Mouse (Mus musculus) limb, embryonic 13.5 days (tissue): ENCODE results near the gene Foxj2. TPM values are rescaled to one million over a fixed set of nuclear protein-coding genes. Genes with fewer than 3 reads are reported as not detected.

Experiments used
- ATAC-seq: fragments of 200-750 bp; cut with Nextera tagmentation; 2 replicates; pipeline ENCODE4 v1.8.0; 2017; ENCODE audit warnings: low read depth, moderate number of reproducible peaks, moderate TSS enrichment; ENCODE audit not compliant: low FRiP score
- H3K27ac ChIP-seq: fragments of 300-500 bp; sonication (generic); 2 replicates; pipeline ENCODE4 v1.5.1; 2015; ENCODE audit warnings: inconsistent platforms, mild to moderate bottlenecking, moderate library complexity
- H3K27me3 ChIP-seq: fragments of 300-500 bp; sonication (generic); 2 replicates; pipeline ENCODE4 v1.6.1; 2015; ENCODE audit warnings: mild to moderate bottlenecking, inconsistent platforms
- H3K36me3 ChIP-seq: fragments of 300-500 bp; sonication (generic); 2 replicates; pipeline ENCODE4 v1.6.1; 2015; ENCODE audit warnings: inconsistent platforms, mild to moderate bottlenecking, moderate library complexity
- H3K4me1 ChIP-seq: fragments of 300-500 bp; sonication (generic); 2 replicates; pipeline ENCODE4 v1.6.1; 2015; ENCODE audit warnings: inconsistent platforms
- H3K4me2 ChIP-seq: fragments of 300-500 bp; sonication (generic); replicated peaks from 2 replicates; pipeline ENCODE4 v1.6.1; 2015; ENCODE audit warnings: inconsistent platforms, mild to moderate bottlenecking, moderate library complexity
- H3K4me3 ChIP-seq: fragments of 300-500 bp; sonication (generic); 2 replicates; pipeline ENCODE4 v1.5.1; 2015; ENCODE audit warnings: moderate library complexity, mild to moderate bottlenecking, inconsistent platforms
- H3K9ac ChIP-seq: fragments of 300-500 bp; sonication (generic); 2 replicates; pipeline ENCODE4 v1.6.1; 2015; ENCODE audit warnings: mild to moderate bottlenecking, inconsistent platforms
- H3K9me3 ChIP-seq: fragments of 300-500 bp; sonication (generic); 2 replicates; pipeline ENCODE4 v1.6.1; 2016; ENCODE audit warnings: inconsistent platforms
- WGBS: fragments of 180-500 bp; shearing (Covaris S2); methylation state at CpG from one replicate; pipeline ENCODE4 v1.1.7; 2015; 5-methylcytosine and 5-hydroxymethylcytosine counted together
- polyA plus RNA-seq: library from polyadenylated mRNA; unstranded; fragments of >200 nt; fragmentation: Nextera tagmentation; extraction: Ambion mirVana; gene quantifications from 2 replicates; pipeline ENCODE4 v1.2.1, GENCODE M21; 2015

The Foxj2 gene
- 6.4 and 7.1 TPM in 2 replicates for polyA plus RNA-seq

- 4% methylated on average over 21 of the region's 61 CpGs for WGBS
- peak; percentile 91 for ATAC-seq
- Histone ChIP-seq H3K36me3 (peaks cover 4% of the 10 kb centered on the region; the same call in 1 of the 2 replicates), H3K4me2 (peak within 1 kb of the TSS; percentile 84), H3K9ac (peak within 1 kb of the TSS; percentile 97), H3K9me3 (no peaks in the 10 kb centered on the region), H3K4me1 (peaks cover 33% of the 10 kb centered on the region), H3K27me3 (no peaks in the 10 kb centered on the region), H3K4me3 (peak within 1 kb of the TSS; percentile 94), H3K27ac (peak within 1 kb of the TSS; percentile 79)
These were observed at the start of gene Foxj2 for GRCm38 (mm10) chr6:122819306-122820070. TSS of gene Foxj2 (plus strand) at chr6:122819914.

GRCm38 (mm10) chr6:122770760-122771315, 48.9 kb upstream of the Foxj2 start:
- Histone ChIP-seq H3K4me3 (no peak overlapping the region), H3K36me3 (no peaks in the 10 kb centered on the region), H3K9me3 (no peaks in the 10 kb centered on the region), H3K4me2 (no peak overlapping the region), H3K4me1 (peaks cover 22% of the 10 kb centered on the region), H3K27me3 (no peaks in the 10 kb centered on the region), H3K9ac (no peak overlapping the region), H3K27ac (no peak overlapping the region)
- WGBS: 88% methylated on average over 11 of the region's 11 CpGs
- ATAC-seq: no peak

GRCm38 (mm10) chr6:122772701-122773100, 47.0 kb upstream of the Foxj2 start:
- no peak for ATAC-seq
- H3K4me2 ChIP-seq: no peak overlapping the region
- no peak overlapping the region for H3K9ac ChIP-seq
- no peaks in the 10 kb centered on the region for H3K36me3 ChIP-seq
- H3K4me1 ChIP-seq: peaks cover 12% of the 10 kb centered on the region
- no peaks in the 10 kb centered on the region for H3K9me3 ChIP-seq
- WGBS: 44% methylated on average over 6 of the region's 6 CpGs
- no peak overlapping the region for H3K27ac ChIP-seq
- H3K4me3 ChIP-seq: no peak overlapping the region
- no peaks in the 10 kb centered on the region for H3K27me3 ChIP-seq

- Histone ChIP-seq H3K27me3 (no peaks in the 10 kb centered on the region), H3K4me3 (no peak overlapping the region), H3K4me1 (no peaks in the 10 kb centered on the region; the same call in 1 of the 2 replicates), H3K4me2 (no peak overlapping the region), H3K36me3 (no peaks in the 10 kb centered on the region), H3K9ac (no peak overlapping the region), H3K27ac (no peak overlapping the region), H3K9me3 (no peaks in the 10 kb centered on the region)
- no peak for ATAC-seq
- WGBS: 94% methylated on average over 1 of the region's 1 CpGs
These were observed 45.4 kb upstream of the Foxj2 start for GRCm38 (mm10) chr6:122774345-122774744.

GRCm38 (mm10) chr6:122776040-122776439, 43.7 kb upstream of the Foxj2 start:
- Histone ChIP-seq H3K27ac (no peak overlapping the region), H3K9me3 (no peaks in the 10 kb centered on the region), H3K4me3 (no peak overlapping the region), H3K4me1 (no peaks in the 10 kb centered on the region), H3K36me3 (no peaks in the 10 kb centered on the region), H3K27me3 (no peaks in the 10 kb centered on the region), H3K4me2 (no peak overlapping the region), H3K9ac (no peak overlapping the region)
- no peak for ATAC-seq
- WGBS: 82% methylated on average over 7 of the region's 7 CpGs

- Histone ChIP-seq H3K4me1 (no peaks in the 10 kb centered on the region), H3K36me3 (no peaks in the 10 kb centered on the region), H3K27ac (no peak overlapping the region), H3K9ac (no peak overlapping the region), H3K4me2 (no peak overlapping the region), H3K27me3 (no peaks in the 10 kb centered on the region), H3K9me3 (no peaks in the 10 kb centered on the region), H3K4me3 (no peak overlapping the region)
- ATAC-seq: no peak
- 45% methylated on average over 1 of the region's 1 CpGs for WGBS
These were observed 39.8 kb upstream of the Foxj2 start for GRCm38 (mm10) chr6:122779916-122780315.

- 77% methylated on average over 4 of the region's 4 CpGs for WGBS
- no peak overlapping the region for H3K27ac ChIP-seq
- no peaks in the 10 kb centered on the region for H3K36me3 ChIP-seq
- no peaks in the 10 kb centered on the region for H3K9me3 ChIP-seq
- H3K4me3 ChIP-seq: no peak overlapping the region
- no peak for ATAC-seq
- H3K4me2 ChIP-seq: no peak overlapping the region
- H3K4me1 ChIP-seq: no peaks in the 10 kb centered on the region
- H3K27me3 ChIP-seq: no peaks in the 10 kb centered on the region
- no peak overlapping the region for H3K9ac ChIP-seq
These were observed 38.5 kb upstream of the Foxj2 start for GRCm38 (mm10) chr6:122781167-122781566.

GRCm38 (mm10) chr6:122782164-122782563, 37.5 kb upstream of the Foxj2 start:
- WGBS: 67% methylated on average over 3 of the region's 3 CpGs
- ATAC-seq: no peak
- Histone ChIP-seq H3K27me3 (no peaks in the 10 kb centered on the region), H3K9me3 (no peaks in the 10 kb centered on the region), H3K4me2 (no peak overlapping the region), H3K9ac (no peak overlapping the region), H3K36me3 (no peaks in the 10 kb centered on the region), H3K4me1 (no peaks in the 10 kb centered on the region), H3K27ac (no peak overlapping the region), H3K4me3 (no peak overlapping the region)

GRCm38 (mm10) chr6:122784866-122785265, 34.8 kb upstream of the Foxj2 start:
- Histone ChIP-seq H3K4me1 (no peaks in the 10 kb centered on the region), H3K27me3 (no peaks in the 10 kb centered on the region), H3K9ac (no peak overlapping the region), H3K9me3 (no peaks in the 10 kb centered on the region), H3K36me3 (no peaks in the 10 kb centered on the region), H3K27ac (no peak overlapping the region), H3K4me3 (no peak overlapping the region), H3K4me2 (no peak overlapping the region)
- no peak for ATAC-seq
- WGBS: 92% methylated on average over 3 of the region's 3 CpGs

- 28% methylated on average over 5 of the region's 5 CpGs for WGBS
- no peaks in the 10 kb centered on the region for H3K27me3 ChIP-seq
These were observed 33.4 kb upstream of the Foxj2 start for GRCm38 (mm10) chr6:122786275-122786674.

GRCm38 (mm10) chr6:122795254-122795935, 24.3 kb upstream of the Foxj2 start:
- Histone ChIP-seq H3K9me3 (no peaks in the 10 kb centered on the region), H3K4me1 (no peaks in the 10 kb centered on the region), H3K4me3 (no peak overlapping the region), H3K36me3 (no peaks in the 10 kb centered on the region), H3K9ac (no peak overlapping the region), H3K27me3 (no peaks in the 10 kb centered on the region), H3K4me2 (no peak overlapping the region), H3K27ac (peak overlapping the region; percentile 22; the same call in 1 of the 2 replicates)
- 65% methylated on average over 8 of the region's 8 CpGs for WGBS
- 0 out of 2 replicates have a peak, but pooled peaks have one; percentile 44 for ATAC-seq

More at GRCm38 (mm10) chr6:122786275-122786674, 33.4 kb upstream of the Foxj2 start:
- no peaks in the 10 kb centered on the region for H3K9me3 ChIP-seq
- no peaks in the 10 kb centered on the region for H3K36me3 ChIP-seq
- no peak overlapping the region for H3K9ac ChIP-seq
- H3K4me2 ChIP-seq: no peak overlapping the region
- no peaks in the 10 kb centered on the region for H3K4me1 ChIP-seq
- H3K27ac ChIP-seq: no peak overlapping the region
- ATAC-seq: no peak; the same call in 1 of the 2 replicates
- H3K4me3 ChIP-seq: no peak overlapping the region

GRCm38 (mm10) chr6:122800640-122801300, 18.9 kb upstream of the Foxj2 start:
- Histone ChIP-seq H3K36me3 (no peaks in the 10 kb centered on the region), H3K27me3 (no peaks in the 10 kb centered on the region), H3K4me1 (peaks cover 13% of the 10 kb centered on the region), H3K9me3 (no peaks in the 10 kb centered on the region), H3K4me3 (peak overlapping the region; percentile 59), H3K27ac (no peak overlapping the region), H3K4me2 (peak overlapping the region; percentile 92), H3K9ac (peak overlapping the region; percentile 79)
- 32% methylated on average over 10 of the region's 10 CpGs for WGBS
- ATAC-seq: no peak
